In genomic region chr13:71951966-71952365, GRCm38 (mm10) we compare ENCODE assay signal across 25 mouse cellular contexts. TPM values are rescaled to one million over a fixed set of nuclear protein-coding genes. Genes with fewer than 3 reads are reported as not detected.
DNase-seq lines count a peak whose midpoint lies in the region; ATAC-seq lines count a peak whose summit lies in the region.
"Had no signal": no experiment of that assay in that cellular context is flagged by ENCODE, and none has a peak within 500 bp of the region (broad histone marks: within the 10 kb centered on the region; RNA-seq: fewer than 3 reads in every experiment).

No protein-coding gene starts in this region.

- no peak overlapping the region for H3K27ac ChIP-seq in forebrain, embryonic 14.5 days (ENCODE audit: low read depth, low read length)
- no peak overlapping the region for H3K27ac ChIP-seq in forebrain, embryonic 13.5 days
- no peak overlapping the region for H3K27ac ChIP-seq in neural tube, embryonic 12.5 days
- peak overlapping the region; percentile 73 for H3K27ac ChIP-seq in midbrain, embryonic 12.5 days (replicated peaks)
- 0 out of 2 replicates have a peak overlapping the region, but pooled peaks have one; percentile 38 for H3K27ac ChIP-seq in neural tube, embryonic 13.5 days (replicated peaks)
- H3K27ac ChIP-seq: embryonic facial prominence, embryonic 10.5 days; forebrain, embryonic 10.5 days; limb, embryonic 10.5 days had no signal

- peak; percentile 56 for DNase-seq in forebrain, embryonic 14.5 days (ENCODE audit: low spot score)
- no peak for DNase-seq in neural tube, embryonic 10.5 days (ENCODE audit: extremely low spot score, low spot score)
- no peak for DNase-seq in adrenal gland, postnatal 36 days
- no peak for DNase-seq in left cerebral cortex, adult 9 months (ENCODE audit: low spot score in 2 of 2)
- DNase-seq: cerebellum, adult 2 months; gastrocnemius, postnatal 10 days; layer of hippocampus, adult 9-11 months; lung, postnatal 4 days; retina, postnatal 1 day; right cerebral cortex, postnatal 25 days; spleen, adult 18-20 months had no signal

- H3K9me3 ChIP-seq in forebrain, embryonic 14.5 days (replicated peaks; ENCODE audit: control insufficient read depth, low read length): no peaks in the 10 kb centered on the region
- no peaks in the 10 kb centered on the region for H3K9me3 ChIP-seq in forebrain, embryonic 13.5 days (replicated peaks)
- H3K9me3 ChIP-seq in neural tube, embryonic 12.5 days: no peaks in the 10 kb centered on the region
- no peaks in the 10 kb centered on the region for H3K9me3 ChIP-seq in midbrain, embryonic 12.5 days
- no peaks in the 10 kb centered on the region for H3K9me3 ChIP-seq in neural tube, embryonic 13.5 days
- H3K9me3 ChIP-seq: embryonic facial prominence, embryonic 10.5 days; forebrain, embryonic 10.5 days; limb, embryonic 10.5 days had no signal

- peak; percentile 21; the same call in 1 of the 2 replicates for ATAC-seq in forebrain, embryonic 14.5 days
- ATAC-seq in forebrain, embryonic 13.5 days: no peak
- ATAC-seq in neural tube, embryonic 12.5 days (ENCODE audit: low FRiP score, low read depth): no peak
- ATAC-seq in midbrain, embryonic 12.5 days (ENCODE audit: low FRiP score, low read depth): 0 out of 2 replicates have a peak, but pooled peaks have one; percentile 4
- ATAC-seq in neural tube, embryonic 13.5 days (ENCODE audit: low read depth): no peak
- ATAC-seq: intestine, postnatal 0 days had no signal

- 56% methylated on average over 11 of the region's 11 CpGs for WGBS in forebrain, embryonic 14.5 days
- WGBS in forebrain, embryonic 13.5 days: 63% methylated on average over 11 of the region's 11 CpGs
- WGBS in neural tube, embryonic 12.5 days: 46% methylated on average over 11 of the region's 11 CpGs
- 40% methylated on average over 11 of the region's 11 CpGs for WGBS in midbrain, embryonic 12.5 days
- WGBS in neural tube, embryonic 13.5 days: 35% methylated on average over 11 of the region's 11 CpGs

- H3K36me3 ChIP-seq in forebrain, embryonic 14.5 days (ENCODE audit: control insufficient read depth, insufficient read depth, low read length): no peaks in the 10 kb centered on the region
- H3K36me3 ChIP-seq in forebrain, embryonic 13.5 days (ENCODE audit: poor library complexity, severe bottlenecking): no peaks in the 10 kb centered on the region
- H3K36me3 ChIP-seq in neural tube, embryonic 12.5 days: no peaks in the 10 kb centered on the region
- no peaks in the 10 kb centered on the region for H3K36me3 ChIP-seq in midbrain, embryonic 12.5 days
- no peaks in the 10 kb centered on the region for H3K36me3 ChIP-seq in neural tube, embryonic 13.5 days
- H3K36me3 ChIP-seq: embryonic facial prominence, embryonic 10.5 days; forebrain, embryonic 10.5 days; limb, embryonic 10.5 days had no signal

- H3K27me3 ChIP-seq in forebrain, embryonic 14.5 days (replicated peaks; ENCODE audit: control insufficient read depth, insufficient read depth, low read length): peaks cover 44% of the 10 kb centered on the region
- peaks cover 88% of the 10 kb centered on the region for H3K27me3 ChIP-seq in forebrain, embryonic 13.5 days
- peaks cover 39% of the 10 kb centered on the region for H3K27me3 ChIP-seq in neural tube, embryonic 12.5 days (replicated peaks)
- H3K27me3 ChIP-seq in midbrain, embryonic 12.5 days: peaks cover 42% of the 10 kb centered on the region
- peaks cover 63% of the 10 kb centered on the region for H3K27me3 ChIP-seq in neural tube, embryonic 13.5 days

- peaks cover 12% of the 10 kb centered on the region for H3K4me1 ChIP-seq in forebrain, embryonic 14.5 days (ENCODE audit: control insufficient read depth, insufficient read depth, low read length)
- peaks cover 26% of the 10 kb centered on the region for H3K4me1 ChIP-seq in forebrain, embryonic 13.5 days
- peaks cover 34% of the 10 kb centered on the region for H3K4me1 ChIP-seq in neural tube, embryonic 12.5 days
- peaks cover 40% of the 10 kb centered on the region for H3K4me1 ChIP-seq in midbrain, embryonic 12.5 days
- peaks cover 38% of the 10 kb centered on the region for H3K4me1 ChIP-seq in neural tube, embryonic 13.5 days (replicated peaks)

- no peak overlapping the region for H3K4me2 ChIP-seq in forebrain, embryonic 14.5 days (ENCODE audit: low read length)
- H3K4me2 ChIP-seq in forebrain, embryonic 13.5 days: no peak overlapping the region
- H3K4me2 ChIP-seq in neural tube, embryonic 12.5 days (replicated peaks): 0 out of 2 replicates have a peak overlapping the region, but pooled peaks have one; percentile 0
- peak overlapping the region; percentile 30; the same call in 1 of the 2 replicates for H3K4me2 ChIP-seq in midbrain, embryonic 12.5 days (replicated peaks)
- 0 out of 2 replicates have a peak overlapping the region, but pooled peaks have one; percentile 3 for H3K4me2 ChIP-seq in neural tube, embryonic 13.5 days
- H3K4me2 ChIP-seq: heart, embryonic 11.5 days had no signal

- H3K4me3 ChIP-seq in forebrain, embryonic 14.5 days (ENCODE audit: low read depth, low read length): no peak overlapping the region
- no peak overlapping the region for H3K4me3 ChIP-seq in forebrain, embryonic 13.5 days
- no peak overlapping the region for H3K4me3 ChIP-seq in neural tube, embryonic 12.5 days
- H3K4me3 ChIP-seq in midbrain, embryonic 12.5 days: no peak overlapping the region
- H3K4me3 ChIP-seq in neural tube, embryonic 13.5 days: no peak overlapping the region
- H3K4me3 ChIP-seq: embryonic facial prominence, embryonic 10.5 days; forebrain, embryonic 10.5 days; limb, embryonic 10.5 days had no signal

- no peak overlapping the region for H3K9ac ChIP-seq in forebrain, embryonic 14.5 days (ENCODE audit: low read length)
- H3K9ac ChIP-seq in forebrain, embryonic 13.5 days: no peak overlapping the region
- no peak overlapping the region for H3K9ac ChIP-seq in neural tube, embryonic 12.5 days
- H3K9ac ChIP-seq in midbrain, embryonic 12.5 days (replicated peaks): no peak overlapping the region
- no peak overlapping the region for H3K9ac ChIP-seq in neural tube, embryonic 13.5 days

RNA-seq across cellular contexts. Expression of gene Irx1, which starts 11.6 kb away (rescaled TPM):
- polyA plus RNA-seq in forebrain, embryonic 14.5 days (2014; fragmentation: Nextera tagmentation; extraction: Ambion mirVana): 0.32 and 0.62 TPM in 2 replicates
- 0.38 and 0.50 TPM in 2 replicates for polyA plus RNA-seq in forebrain, embryonic 13.5 days (2015; fragmentation: Nextera tagmentation; extraction: Ambion mirVana)
- 5.0 and 6.9 TPM in 2 replicates for polyA plus RNA-seq in neural tube, embryonic 12.5 days (2016; fragmentation: Nextera tagmentation; extraction: Ambion mirVana)
- 13.3 and 15.0 TPM in 2 replicates for polyA plus RNA-seq in midbrain, embryonic 12.5 days (2016; fragmentation: Nextera tagmentation; extraction: Ambion mirVana)
- polyA plus RNA-seq in neural tube, embryonic 13.5 days (2015; fragmentation: Nextera tagmentation; extraction: Ambion mirVana): 2.9 and 3.8 TPM in 2 replicates
- total RNA-seq in adrenal gland, postnatal 36 days (2021): not detected
- total RNA-seq: adrenal gland, adult 18-20 months; common myeloid progenitor, adult 5-6 weeks; granulocyte monocyte progenitor cell, adult 5-6 weeks had no signal
- polyA plus RNA-seq: intestine, postnatal 0 days; large intestine, adult 2 months; limb, embryonic 10.5 days; liver, embryonic 16.5 days had no signal

Comparison
In these comparisons a context has a peak if more than half of its experiments do, and no peak if none do; other contexts are left out.
1. ATAC-seq: peak in forebrain, embryonic 14.5 days (single experiment) and midbrain, embryonic 12.5 days (single experiment); none in forebrain, embryonic 13.5 days (single experiment), neural tube, embryonic 12.5 days (single experiment) and neural tube, embryonic 13.5 days (single experiment).
2. H3K27ac ChIP-seq: peak in midbrain, embryonic 12.5 days (single experiment) and neural tube, embryonic 13.5 days (single experiment); none in forebrain, embryonic 14.5 days (single experiment), forebrain, embryonic 13.5 days (single experiment) and neural tube, embryonic 12.5 days (single experiment).
3. H3K4me2 ChIP-seq: peak in neural tube, embryonic 12.5 days (single experiment), midbrain, embryonic 12.5 days (single experiment) and neural tube, embryonic 13.5 days (single experiment); none in forebrain, embryonic 14.5 days (single experiment) and forebrain, embryonic 13.5 days (single experiment).